Comparison of ENCODE assay signal across 8 mouse cellular contexts in genomic region chr12:25092027-25092704, GRCm38 (mm10). TPM values are rescaled to one million over a fixed set of nuclear protein-coding genes. Genes with fewer than 3 reads are reported as not detected.
A peak's percentile ranks its signal among the peaks of the same experiment; 100 is the strongest.
DNase-seq lines count a peak whose midpoint lies in the region; ATAC-seq and TF ChIP-seq lines count a peak whose summit lies in the region.

No protein-coding gene starts in this region.

- no peaks in the 10 kb centered on the region for H3K27me3 ChIP-seq in cerebellum, adult 2 months (ENCODE audit: control insufficient read depth, insufficient read depth, low read length)
- no peaks in the 10 kb centered on the region for H3K27me3 ChIP-seq in hindbrain, embryonic 11.5 days (ENCODE audit: control insufficient read depth, insufficient read depth, low read length)

- no peaks in the 10 kb centered on the region for H3K9me3 ChIP-seq in ES-E14 (ENCODE audit: control insufficient read depth, insufficient read depth, low read depth, low read length)
- no peaks in the 10 kb centered on the region for H3K9me3 ChIP-seq in hindbrain, embryonic 11.5 days (ENCODE audit: control insufficient read depth, low read length)

- peak overlapping the region; percentile 39 to 84 for H3K4me3 ChIP-seq in ES-E14 (ENCODE audit: insufficient read depth in 1 of 2, low read depth in 1 of 2, low read length in 2 of 2, poor library complexity in 1 of 2, severe bottlenecking in 1 of 2)
- H3K4me3 ChIP-seq in cerebellum, adult 2 months (replicated peaks; ENCODE audit: insufficient read depth, low read depth, low read length) = peak overlapping the region; percentile 45
- peak overlapping the region; percentile 33 for H3K4me3 ChIP-seq in hindbrain, embryonic 11.5 days (ENCODE audit: low read depth, low read length)

- peaks cover 0 to 4% of the 10 kb centered on the region in 2 experiments; a peak in 1 of 4 replicates for H3K4me1 ChIP-seq in ES-E14 (ENCODE audit: control insufficient read depth in 2 of 2, insufficient read depth in 2 of 2, low read length in 2 of 2, poor library complexity in 1 of 2)
- no peaks in the 10 kb centered on the region for H3K4me1 ChIP-seq in cerebellum, adult 2 months (ENCODE audit: control insufficient read depth, insufficient read depth, low read length)
- 0 out of 2 replicates have a peak, but pooled peaks cover 10% of the 10 kb centered on the region for H3K4me1 ChIP-seq in hindbrain, embryonic 11.5 days (replicated peaks; ENCODE audit: control insufficient read depth, insufficient read depth, low read length)

- H3K9ac ChIP-seq in ES-E14 (ENCODE audit: insufficient read depth, low read depth, low read length, poor library complexity, severe bottlenecking) = peak overlapping the region; percentile 20
- H3K9ac ChIP-seq in hindbrain, embryonic 11.5 days (ENCODE audit: low read depth, low read length) = no peak overlapping the region; the same call in 1 of the 2 replicates

- WGBS in cerebellum, adult 2 months = 9% methylated on average over 25 of the region's 25 CpGs
- 5% methylated on average over 25 of the region's 25 CpGs for WGBS in hindbrain, embryonic 11.5 days

- H3K36me3 ChIP-seq in ES-E14 (ENCODE audit: control insufficient read depth, insufficient read depth, low read length, poor library complexity, severe bottlenecking) = no peaks in the 10 kb centered on the region
- H3K36me3 ChIP-seq in hindbrain, embryonic 11.5 days (ENCODE audit: control insufficient read depth, insufficient read depth, low read length) = no peaks in the 10 kb centered on the region

- peak; percentile 67 for ATAC-seq in hindbrain, embryonic 11.5 days (ENCODE audit: low FRiP score)

- no peak for TF ChIP-seq POLR2A in cerebellum, adult 2 months (IDR thresholded peaks at IDR 0.05; ENCODE audit: borderline replicate concordance, insufficient read depth, low read length)

- H3K27ac ChIP-seq in ES-E14 (ENCODE audit: insufficient read depth, low read depth, low read length, poor library complexity, severe bottlenecking) = no peak overlapping the region
- H3K27ac ChIP-seq in cerebellum, adult 2 months (ENCODE audit: insufficient read depth, low read length) = no peak overlapping the region
- H3K27ac ChIP-seq in hindbrain, embryonic 11.5 days (ENCODE audit: low read depth, low read length) = no peak overlapping the region

- peak; percentile 72 for DNase-seq in ES-E14 (ENCODE audit: low read depth, low spot score)
- peak; percentile 81 to 91 for DNase-seq in cerebellum, adult 2 months
- DNase-seq in frontal cortex, adult 2 months (ENCODE audit: extremely low spot score in 1 of 2, low spot score in 1 of 2) = peak; percentile 77 to 94
- DNase-seq in hindbrain, embryonic 11.5 days (ENCODE audit: low spot score) = peak; percentile 94
- DNase-seq in layer of hippocampus, postnatal 10 days (ENCODE audit: low spot score in 2 of 2) = peak; percentile 93 to 95
- peak; percentile 91 for DNase-seq in lung, postnatal 10 days
- DNase-seq in ovary, postnatal 36 days (ENCODE audit: low spot score) = peak; percentile 88
- DNase-seq in thymus, postnatal 36 days = peak; percentile 82 to 86

- TF ChIP-seq CTCF in cerebellum, adult 2 months (IDR thresholded peaks at IDR 0.05; ENCODE audit: borderline replicate concordance, insufficient read depth, low read depth, low read length) = peak; percentile 98

- peak overlapping the region; percentile 63 for H3K4me2 ChIP-seq in hindbrain, embryonic 11.5 days (replicated peaks; ENCODE audit: low read depth, low read length)

- in situ Hi-C loops in ES-E14 (cut with MboI; ENCODE audit: low sequenced_read_pairs in 2 of 2, unreplicated experiment in 2 of 2) = loop anchor here in 1 of 2 experiments (25.0 kb wide), 3 partner anchors 320 to 1195 kb away; no protein-coding TSS in a partner anchor

TF ChIP-seq in ES-E14, 5 proteins besides CTCF, POLR2A, EP300 and RAD21:
- TF ChIP-seq HCFC1 (IDR thresholded peaks at IDR 0.05; ENCODE audit: borderline replicate concordance, insufficient read depth, low read length) (no peak), MAFK (IDR thresholded peaks at IDR 0.05; ENCODE audit: insufficient read depth, low read depth, low read length) (no peak), ZNF384 (IDR thresholded peaks at IDR 0.05; ENCODE audit: low read depth, low read length) (no peak), ZC3H11A (IDR thresholded peaks at IDR 0.05; ENCODE audit: borderline replicate concordance, low read depth, low read length) (peak; percentile 98; the same call in 1 of the 2 replicates)

RNA-seq across cellular contexts. Expression of gene Id2, which starts 4.8 kb away (rescaled TPM):
- total RNA-seq in ES-E14 (2012; rRNA removed) = 8.8 and 14.5 TPM in 2 replicates
- polyA plus RNA-seq in cerebellum, adult 2 months (2012; rRNA removed) = 213 and 257 TPM in 2 replicates
- 188 and 189 TPM in 2 replicates for polyA plus RNA-seq in frontal cortex, adult 2 months (2012; rRNA removed)
- 394 and 397 TPM in 2 replicates for polyA plus RNA-seq in hindbrain, embryonic 11.5 days (2014; fragmentation: Nextera tagmentation; extraction: Ambion mirVana)
- 100 to 1,000 TPM; 104 to 111 TPM for total RNA-seq in layer of hippocampus, postnatal 10 days (2021)
